Mouse (Mus musculus): ENCODE results near the gene Tfec. TPM values are rescaled to one million over a fixed set of nuclear protein-coding genes. Genes with fewer than 3 reads are reported as not detected.

Gene Tfec
- not detected for total RNA-seq (2023)

DNA sequence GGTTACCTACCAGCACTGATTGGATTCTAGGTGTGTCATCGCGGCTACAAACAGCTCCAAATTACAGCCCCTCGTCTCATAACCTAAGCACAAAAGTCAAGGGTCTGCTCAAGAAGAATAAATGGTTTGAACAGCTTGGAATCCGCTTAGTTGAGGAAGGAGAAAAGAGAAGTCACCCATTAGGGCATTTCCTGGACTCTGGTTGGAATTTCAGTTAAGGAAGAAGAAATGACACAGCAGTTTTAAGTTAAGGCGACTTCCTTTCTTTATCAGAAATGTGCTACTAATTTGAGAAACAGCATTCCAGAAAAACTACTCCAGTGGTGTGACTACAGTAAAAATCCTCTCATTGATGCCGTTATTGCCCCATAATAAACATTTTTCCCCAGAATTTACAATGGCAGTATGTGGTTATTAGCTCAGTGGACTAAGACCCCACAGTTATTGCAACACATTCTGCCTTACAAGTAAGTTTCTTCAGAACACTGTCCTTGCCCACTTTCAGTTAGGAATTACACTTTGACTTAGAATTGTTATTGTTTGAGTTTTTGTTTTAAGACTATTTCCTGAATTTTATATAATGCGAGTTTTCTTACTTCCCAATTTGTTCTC lies at the start of gene Tfec:
Gene Tfec, minus strand, starts transcription at position 191 of the 612 bp plus-strand sequence.

Other genes with a start within 250 kb of the Tfec start
- 283 TPM for gene Tes, start 166.7 kb upstream of the Tfec start, total RNA-seq (2023)